Mouse (Mus musculus): Measurements from ENCODE around the gene Npas2. TPM values are rescaled to one million over a fixed set of nuclear protein-coding genes. Genes with fewer than 3 reads are reported as not detected.

Npas2 gene
- polyA plus RNA-seq, 1 experiment from 2014 or later = 2.0 TPM

DNA sequence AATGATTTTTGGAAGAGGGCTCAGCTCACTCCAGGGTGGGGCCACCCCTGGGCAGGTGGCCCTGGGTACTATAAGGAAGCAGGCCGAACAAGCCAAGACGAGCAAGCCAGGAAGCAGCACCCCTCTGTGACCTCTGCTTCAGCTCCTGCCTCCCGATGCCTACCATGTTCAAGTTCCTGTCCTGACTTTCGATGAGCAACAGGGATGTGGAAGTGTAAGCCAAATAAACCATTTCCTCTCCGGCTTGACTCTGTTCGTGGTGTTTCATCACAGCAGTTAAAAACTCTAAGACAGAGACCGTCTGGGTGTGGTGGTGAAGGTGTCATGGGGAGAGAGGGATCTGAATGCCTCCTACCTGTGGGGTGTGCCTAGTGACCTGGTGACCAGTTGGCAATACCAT, 116.0 kb downstream of the Npas2 start:
- no peak overlapping the region for H3K27ac ChIP-seq (ENCODE audit: low read length)
- H3K27me3 ChIP-seq (ENCODE audit: control insufficient read depth, insufficient read depth, low read depth, low read length) = no peaks in the 10 kb centered on the region
- H3K9me3 ChIP-seq (ENCODE audit: control insufficient read depth, low read length) = no peaks in the 10 kb centered on the region
- no peak for ATAC-seq (ENCODE audit: low read depth)
- H3K9ac ChIP-seq (ENCODE audit: low read length) = no peak overlapping the region
- no peak overlapping the region for H3K4me3 ChIP-seq (ENCODE audit: low read length)
- no peak overlapping the region for H3K4me2 ChIP-seq (ENCODE audit: low read depth, low read length)
- H3K36me3 ChIP-seq (ENCODE audit: control insufficient read depth, insufficient read depth, low read length) = no peaks in the 10 kb centered on the region
- WGBS = 65% methylated on average over 7 of the region's 7 CpGs
- H3K4me1 ChIP-seq (replicated peaks; ENCODE audit: control insufficient read depth, insufficient read depth, low read length) = no peaks in the 10 kb centered on the region; the same call in 1 of the 2 replicates

DNA sequence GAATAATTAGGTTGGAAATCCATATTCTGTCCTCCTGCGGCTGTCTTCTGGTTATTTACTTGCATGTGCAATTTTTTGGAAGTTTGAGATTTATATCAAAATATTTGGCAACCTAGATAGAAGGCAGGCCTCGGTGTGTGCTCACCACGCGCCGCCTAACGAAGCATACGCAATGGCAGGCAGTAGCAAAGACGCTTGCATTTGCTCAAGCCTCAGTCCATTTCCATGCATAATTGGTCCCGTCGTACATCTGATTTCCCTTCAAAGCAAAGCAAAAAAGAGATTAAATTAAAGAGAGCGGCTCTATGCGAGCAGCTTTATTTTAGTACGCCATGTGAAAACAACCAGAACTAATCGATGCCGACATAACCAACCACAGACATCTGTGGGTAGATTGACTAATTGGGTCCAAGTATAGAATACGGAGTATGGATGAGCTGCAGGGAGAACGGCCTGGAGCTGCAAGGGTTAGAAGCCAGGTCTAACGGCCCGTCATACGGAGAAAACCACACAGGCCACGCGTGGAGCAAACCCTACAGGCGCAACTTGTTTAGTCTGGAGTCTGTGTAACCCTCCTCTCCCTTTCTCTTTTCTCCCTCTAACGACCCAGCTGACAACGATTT, 118.9 kb downstream of the Npas2 start:
- ATAC-seq (ENCODE audit: low read depth) = no peak
- peaks cover 1% of the 10 kb centered on the region; the same call in 1 of the 2 replicates for H3K4me1 ChIP-seq (replicated peaks; ENCODE audit: control insufficient read depth, insufficient read depth, low read length)
- no peaks in the 10 kb centered on the region for H3K27me3 ChIP-seq (ENCODE audit: control insufficient read depth, insufficient read depth, low read depth, low read length)
- no peaks in the 10 kb centered on the region for H3K9me3 ChIP-seq (ENCODE audit: control insufficient read depth, low read length)
- H3K9ac ChIP-seq (ENCODE audit: low read length) = no peak overlapping the region
- H3K36me3 ChIP-seq (ENCODE audit: control insufficient read depth, insufficient read depth, low read length) = no peaks in the 10 kb centered on the region
- peak overlapping the region; percentile 89 for H3K27ac ChIP-seq (ENCODE audit: low read length)
- no peak overlapping the region for H3K4me3 ChIP-seq (ENCODE audit: low read length)
- WGBS = 86% methylated on average over 25 of the region's 25 CpGs
- no peak overlapping the region for H3K4me2 ChIP-seq (ENCODE audit: low read depth, low read length)

DNA sequence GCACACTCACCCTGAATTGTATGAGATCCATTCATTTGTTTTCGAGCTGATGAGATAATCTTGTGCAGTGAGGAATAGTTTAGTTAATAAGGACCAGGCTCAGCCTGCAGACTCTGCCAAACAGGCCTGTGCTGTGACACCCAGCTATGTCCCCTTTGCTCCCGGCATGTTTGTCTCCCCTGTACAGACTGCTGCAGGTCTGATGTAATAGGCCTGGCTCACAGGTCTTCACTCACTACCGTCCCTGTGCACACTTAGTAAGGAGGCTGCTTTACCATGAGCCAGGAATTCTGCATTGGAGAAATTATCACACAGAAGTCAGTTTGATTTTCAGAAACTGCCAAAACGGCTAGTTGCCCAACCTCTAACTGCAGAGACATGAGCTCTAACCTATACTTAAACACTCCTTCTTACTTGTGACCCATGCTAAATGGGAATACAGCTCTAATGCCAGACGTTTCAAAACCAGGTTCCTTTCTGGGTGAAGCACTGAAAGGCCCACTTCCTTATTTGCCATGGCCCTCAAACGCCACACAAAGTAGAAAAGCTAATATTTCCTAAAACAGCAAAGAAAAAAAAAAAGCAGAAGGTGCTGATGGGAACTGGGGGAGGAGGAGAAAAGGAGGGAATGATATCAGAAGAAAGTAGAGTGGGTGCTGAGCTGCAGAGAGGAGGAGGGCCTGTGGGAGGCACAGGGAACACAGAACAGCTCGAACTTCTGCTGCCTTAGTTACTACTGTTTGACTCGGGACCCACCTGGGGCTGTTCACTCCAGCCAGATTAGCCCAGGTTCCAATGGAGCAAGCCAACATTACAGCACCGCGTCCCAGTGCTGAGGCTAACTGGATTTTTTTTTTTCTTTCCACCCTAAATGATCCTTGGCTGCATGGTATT, 120.1 kb downstream of the Npas2 start:
- no peak overlapping the region for H3K9ac ChIP-seq (ENCODE audit: low read length)
- peak; percentile 74 for ATAC-seq (ENCODE audit: low read depth)

DNA sequence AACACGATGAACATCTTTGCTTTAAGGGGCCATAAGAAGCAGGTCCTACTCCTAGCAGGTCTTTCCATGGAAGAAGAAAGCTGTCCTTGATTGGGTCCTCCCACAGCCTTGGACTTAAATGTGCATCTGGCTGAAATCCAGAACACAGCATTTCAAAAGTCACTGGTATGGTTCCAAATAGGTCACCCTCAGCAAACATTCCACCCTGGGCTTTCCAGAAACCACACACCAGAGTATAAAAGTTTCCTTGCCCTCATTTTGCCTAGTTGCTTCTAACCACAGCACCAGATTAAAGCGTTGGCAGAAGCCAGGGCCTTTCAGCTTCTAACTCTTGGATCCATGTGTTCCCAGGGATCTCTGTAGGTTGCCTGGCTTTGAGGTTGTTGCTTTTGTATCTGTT, 124.4 kb downstream of the Npas2 start:
- H3K9ac ChIP-seq (ENCODE audit: low read length) = no peak overlapping the region
- WGBS = 49% methylated on average over 2 of the region's 2 CpGs
- no peak overlapping the region for H3K4me2 ChIP-seq (ENCODE audit: low read depth, low read length)
- peaks cover 17% of the 10 kb centered on the region for H3K4me1 ChIP-seq (replicated peaks; ENCODE audit: control insufficient read depth, insufficient read depth, low read length)
- peak overlapping the region; percentile 74 for H3K27ac ChIP-seq (ENCODE audit: low read length)
- no peak overlapping the region for H3K4me3 ChIP-seq (ENCODE audit: low read length)
- H3K27me3 ChIP-seq (ENCODE audit: control insufficient read depth, insufficient read depth, low read depth, low read length) = no peaks in the 10 kb centered on the region
- no peaks in the 10 kb centered on the region for H3K9me3 ChIP-seq (ENCODE audit: control insufficient read depth, low read length)
- H3K36me3 ChIP-seq (ENCODE audit: control insufficient read depth, insufficient read depth, low read length) = no peaks in the 10 kb centered on the region
- ATAC-seq (ENCODE audit: low read depth) = peak; percentile 63; the same call in 1 of the 2 replicates

More for the DNA sequence above, 120.1 kb downstream of the Npas2 start:
- Histone ChIP-seq H3K4me3 (ENCODE audit: low read length) (no peak overlapping the region), H3K9me3 (ENCODE audit: control insufficient read depth, low read length) (no peaks in the 10 kb centered on the region), H3K4me1 (replicated peaks; ENCODE audit: control insufficient read depth, insufficient read depth, low read length) (peaks cover 11% of the 10 kb centered on the region), H3K4me2 (ENCODE audit: low read depth, low read length) (no peak overlapping the region), H3K27ac (ENCODE audit: low read length) (peak overlapping the region; percentile 89), H3K27me3 (ENCODE audit: control insufficient read depth, insufficient read depth, low read depth, low read length) (no peaks in the 10 kb centered on the region), H3K36me3 (ENCODE audit: control insufficient read depth, insufficient read depth, low read length) (no peaks in the 10 kb centered on the region)
- WGBS = 45% methylated on average over 10 of the region's 10 CpGs

DNA sequence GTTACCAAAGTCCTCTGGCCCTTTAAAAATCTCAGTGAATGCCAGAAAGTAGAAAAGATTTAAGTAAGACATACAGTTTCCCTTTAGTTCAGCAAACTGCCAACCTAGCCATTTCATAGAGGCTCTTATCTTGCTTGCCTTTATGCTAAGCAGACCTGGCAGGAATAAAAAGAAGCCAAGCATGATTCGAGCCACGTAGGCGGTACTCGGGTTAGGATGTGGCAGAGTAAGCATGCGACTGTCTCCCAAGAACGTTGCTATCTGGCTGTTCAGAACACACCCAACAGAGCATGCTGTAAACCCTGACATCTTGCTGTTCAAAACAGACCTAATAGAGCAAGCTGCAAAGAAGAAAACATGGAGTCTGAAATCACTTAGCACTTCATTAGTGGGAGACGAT, 125.3 kb downstream of the Npas2 start:
- H3K4me2 ChIP-seq (ENCODE audit: low read depth, low read length) = no peak overlapping the region
- no peaks in the 10 kb centered on the region for H3K27me3 ChIP-seq (ENCODE audit: control insufficient read depth, insufficient read depth, low read depth, low read length)
- H3K9ac ChIP-seq (ENCODE audit: low read length) = no peak overlapping the region
- H3K27ac ChIP-seq (ENCODE audit: low read length) = peak overlapping the region; percentile 9; the same call in 1 of the 2 replicates
- ATAC-seq (ENCODE audit: low read depth) = no peak
- H3K36me3 ChIP-seq (ENCODE audit: control insufficient read depth, insufficient read depth, low read length) = no peaks in the 10 kb centered on the region
- peaks cover 17% of the 10 kb centered on the region for H3K4me1 ChIP-seq (replicated peaks; ENCODE audit: control insufficient read depth, insufficient read depth, low read length)
- H3K4me3 ChIP-seq (ENCODE audit: low read length) = no peak overlapping the region
- H3K9me3 ChIP-seq (ENCODE audit: control insufficient read depth, low read length) = no peaks in the 10 kb centered on the region
- WGBS = 43% methylated on average over 7 of the region's 7 CpGs

DNA sequence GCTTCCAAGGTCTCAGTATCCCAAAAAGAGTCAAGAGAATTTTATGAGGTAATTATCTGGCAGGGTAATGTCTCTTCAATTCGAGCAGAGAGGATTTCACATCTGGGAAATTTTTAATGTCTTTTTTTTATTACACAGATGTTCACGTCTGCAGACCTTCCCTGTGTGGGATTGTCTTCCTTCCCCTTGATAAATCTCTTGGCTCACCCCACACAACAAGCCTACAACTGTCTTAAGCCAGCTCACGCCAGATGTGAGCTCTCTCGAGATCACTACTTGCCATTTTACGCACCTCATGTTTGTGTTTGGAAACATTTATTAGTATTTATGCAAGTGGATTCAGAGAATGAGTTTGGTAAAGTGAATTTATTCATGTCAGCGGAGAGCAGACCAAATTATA, 128.4 kb downstream of the Npas2 start:
- Histone ChIP-seq H3K4me1 (replicated peaks; ENCODE audit: control insufficient read depth, insufficient read depth, low read length) (peaks cover 26% of the 10 kb centered on the region), H3K4me3 (ENCODE audit: low read length) (no peak overlapping the region), H3K27me3 (ENCODE audit: control insufficient read depth, insufficient read depth, low read depth, low read length) (no peaks in the 10 kb centered on the region), H3K4me2 (ENCODE audit: low read depth, low read length) (no peak overlapping the region), H3K27ac (ENCODE audit: low read length) (no peak overlapping the region), H3K9me3 (ENCODE audit: control insufficient read depth, low read length) (no peaks in the 10 kb centered on the region), H3K9ac (ENCODE audit: low read length) (no peak overlapping the region), H3K36me3 (ENCODE audit: control insufficient read depth, insufficient read depth, low read length) (no peaks in the 10 kb centered on the region)
- WGBS = 68% methylated on average over 6 of the region's 6 CpGs
- ATAC-seq (ENCODE audit: low read depth) = no peak

DNA sequence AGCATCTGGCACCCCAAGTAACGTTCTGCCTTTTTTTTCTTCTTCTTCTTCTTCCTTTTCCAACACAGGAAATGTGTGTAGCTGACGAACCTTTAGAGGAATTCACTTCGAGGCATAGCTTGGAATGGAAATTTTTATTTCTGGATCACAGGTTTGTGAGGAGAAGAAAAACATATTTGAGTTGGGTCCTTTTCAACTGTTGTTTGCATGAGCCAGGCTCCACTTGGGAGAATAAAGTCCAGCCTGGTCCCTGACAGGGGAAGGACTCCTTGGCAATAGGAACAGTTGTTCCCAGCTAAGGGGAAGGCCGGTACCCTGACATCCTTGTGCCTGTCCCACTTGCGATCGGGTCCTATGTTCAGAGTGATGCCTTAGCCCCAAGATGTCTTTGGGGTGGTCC, 131.7 kb downstream of the Npas2 start:
- no peak overlapping the region for H3K9ac ChIP-seq (ENCODE audit: low read length)
- H3K4me3 ChIP-seq (ENCODE audit: low read length) = no peak overlapping the region
- no peak overlapping the region for H3K4me2 ChIP-seq (ENCODE audit: low read depth, low read length)
- no peaks in the 10 kb centered on the region for H3K27me3 ChIP-seq (ENCODE audit: control insufficient read depth, insufficient read depth, low read depth, low read length)
- no peak for ATAC-seq (ENCODE audit: low read depth)
- WGBS = 76% methylated on average over 6 of the region's 6 CpGs
- H3K27ac ChIP-seq (ENCODE audit: low read length) = no peak overlapping the region
- no peaks in the 10 kb centered on the region for H3K9me3 ChIP-seq (ENCODE audit: control insufficient read depth, low read length)
- H3K36me3 ChIP-seq (ENCODE audit: control insufficient read depth, insufficient read depth, low read length) = no peaks in the 10 kb centered on the region
- H3K4me1 ChIP-seq (replicated peaks; ENCODE audit: control insufficient read depth, insufficient read depth, low read length) = peaks cover 9% of the 10 kb centered on the region; the same call in 1 of the 2 replicates

DNA sequence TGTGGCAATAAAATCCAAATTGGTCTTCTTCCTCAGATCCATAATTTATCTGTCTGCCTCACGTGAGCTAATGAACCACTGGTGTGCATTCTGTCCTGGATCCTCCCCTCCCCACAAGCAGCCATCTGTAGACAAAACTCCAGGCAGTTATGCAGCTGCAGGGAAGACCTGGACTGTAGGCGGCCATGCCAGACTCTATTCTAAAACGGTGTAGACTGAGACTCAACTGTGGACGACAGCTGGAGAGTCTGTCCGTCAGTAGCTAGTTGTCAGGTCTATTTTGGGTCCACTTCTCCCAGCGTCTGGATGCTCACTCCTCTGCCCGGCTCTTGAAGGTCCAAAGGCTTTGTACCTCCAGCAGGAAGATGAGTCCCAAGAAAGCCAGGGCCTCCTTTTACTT, 134.0 kb downstream of the Npas2 start:
- no peaks in the 10 kb centered on the region for H3K36me3 ChIP-seq (ENCODE audit: control insufficient read depth, insufficient read depth, low read length)
- peaks cover 9% of the 10 kb centered on the region; the same call in 1 of the 2 replicates for H3K4me1 ChIP-seq (replicated peaks; ENCODE audit: control insufficient read depth, insufficient read depth, low read length)
- H3K9me3 ChIP-seq (ENCODE audit: control insufficient read depth, low read length) = no peaks in the 10 kb centered on the region
- ATAC-seq (ENCODE audit: low read depth) = no peak
- no peak overlapping the region for H3K4me3 ChIP-seq (ENCODE audit: low read length)
- H3K27me3 ChIP-seq (ENCODE audit: control insufficient read depth, insufficient read depth, low read depth, low read length) = no peaks in the 10 kb centered on the region
- H3K27ac ChIP-seq (ENCODE audit: low read length) = no peak overlapping the region
- 64% methylated on average over 7 of the region's 7 CpGs for WGBS
- H3K9ac ChIP-seq (ENCODE audit: low read length) = no peak overlapping the region
- no peak overlapping the region for H3K4me2 ChIP-seq (ENCODE audit: low read depth, low read length)

DNA sequence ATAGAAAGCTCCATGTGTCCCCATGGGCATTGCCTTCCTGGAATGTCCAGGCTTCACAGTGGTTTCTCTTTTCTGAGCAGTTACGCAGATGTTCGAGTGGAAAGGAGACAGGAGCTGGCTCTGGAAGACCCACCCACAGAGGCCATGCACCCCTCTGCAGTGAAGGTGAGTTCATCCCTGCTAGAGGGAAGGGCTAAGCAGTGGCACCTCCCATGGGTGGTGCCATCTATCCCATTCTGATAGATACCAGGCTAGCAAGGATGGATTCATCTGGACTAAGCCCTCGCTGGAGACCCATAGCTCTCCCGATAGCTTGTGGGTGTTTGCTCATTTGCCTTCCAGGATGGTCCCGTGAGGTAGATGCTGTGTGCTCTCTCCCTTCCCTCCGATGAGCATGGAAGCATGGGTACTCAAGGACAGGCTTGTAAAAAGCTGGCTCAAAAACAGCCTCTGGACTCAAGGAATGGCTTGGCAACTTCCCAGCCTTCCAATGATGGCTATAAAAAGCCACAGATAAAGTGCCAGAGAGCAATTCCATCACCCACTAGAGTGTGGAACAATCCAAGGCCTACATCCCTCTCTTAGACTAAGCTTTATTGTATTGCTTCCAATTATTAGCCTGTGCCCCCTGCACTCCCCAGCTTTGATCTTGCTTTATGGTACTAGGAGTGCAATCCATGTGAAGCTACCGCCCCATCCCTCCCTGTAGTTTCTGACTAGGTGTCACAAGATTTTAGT, 137.5 kb downstream of the Npas2 start:
- Histone ChIP-seq H3K4me1 (replicated peaks; ENCODE audit: control insufficient read depth, insufficient read depth, low read length) (peaks cover 4% of the 10 kb centered on the region), H3K4me2 (ENCODE audit: low read depth, low read length) (no peak overlapping the region), H3K27me3 (ENCODE audit: control insufficient read depth, insufficient read depth, low read depth, low read length) (no peaks in the 10 kb centered on the region), H3K9me3 (ENCODE audit: control insufficient read depth, low read length) (no peaks in the 10 kb centered on the region), H3K36me3 (ENCODE audit: control insufficient read depth, insufficient read depth, low read length) (no peaks in the 10 kb centered on the region), H3K27ac (ENCODE audit: low read length) (no peak overlapping the region), H3K4me3 (ENCODE audit: low read length) (no peak overlapping the region), H3K9ac (ENCODE audit: low read length) (no peak overlapping the region)
- 87% methylated on average over 7 of the region's 7 CpGs for WGBS
- no peak for ATAC-seq (ENCODE audit: low read depth)
